Mouse (Mus musculus): ENCODE measurements at regions not wholly inside any gene's neighbourhood (a gene's known extent, or its start where the extent isn't known, plus 50 kb on each side); places are given as distances from the start of the nearest gene placed in this dataset.

GRCm38 (mm10) chr9:84296456-84296855 lies 371.5 kb downstream of the Bckdhb start:
- DNase-seq, result no peak

GRCm38 (mm10) chr9:84304398-84304797 lies 379.5 kb downstream of the Bckdhb start:
- no peak for DNase-seq

- DNase-seq, result no peak
These were observed 393.9 kb downstream of the Bckdhb start for GRCm38 (mm10) chr9:84318811-84319210.

- no peak for DNase-seq
These were observed 394.4 kb downstream of the Bckdhb start for GRCm38 (mm10) chr9:84319338-84319737.

GRCm38 (mm10) chr9:84323145-84323544 lies 398.2 kb downstream of the Bckdhb start:
- peak in 1 of 2 experiments; percentile 36 for DNase-seq

GRCm38 (mm10) chr9:84331083-84331602 lies 406.2 kb downstream of the Bckdhb start:
- DNase-seq, result no peak

- DNase-seq, result peak; percentile 77 to 86
These were observed 418.6 kb downstream of the Bckdhb start for GRCm38 (mm10) chr9:84343435-84344095.

GRCm38 (mm10) chr9:84350223-84350622 lies 425.3 kb downstream of the Bckdhb start:
- DNase-seq, result no peak

- no peak for DNase-seq
These were observed 429.5 kb downstream of the Bckdhb start for GRCm38 (mm10) chr9:84354409-84354808.

- peak in 1 of 2 experiments; percentile 14 for DNase-seq
These were observed 431.2 kb downstream of the Bckdhb start for GRCm38 (mm10) chr9:84356167-84356566.

GRCm38 (mm10) chr9:84359879-84360278 lies 434.9 kb downstream of the Bckdhb start:
- DNase-seq, result peak; percentile 15 to 36

- DNase-seq, result no peak
These were observed 435.5 kb downstream of the Bckdhb start for GRCm38 (mm10) chr9:84360484-84360883.

- peak; percentile 48 to 67 for DNase-seq
These were observed 438.5 kb downstream of the Bckdhb start for GRCm38 (mm10) chr9:84363478-84363877.

GRCm38 (mm10) chr9:84369200-84369599 lies 444.3 kb downstream of the Bckdhb start:
- no peak for DNase-seq

GRCm38 (mm10) chr9:84370260-84370659 lies 445.3 kb downstream of the Bckdhb start:
- DNase-seq, result no peak

- no peak for DNase-seq
These were observed 450.8 kb downstream of the Bckdhb start for GRCm38 (mm10) chr9:84375746-84376145.

- no peak for DNase-seq
These were observed 451.7 kb downstream of the Bckdhb start for GRCm38 (mm10) chr9:84376621-84377020.

- no peak for DNase-seq
These were observed 457.0 kb downstream of the Bckdhb start for GRCm38 (mm10) chr9:84381942-84382341.

- DNase-seq, result no peak
These were observed 464.9 kb downstream of the Bckdhb start for GRCm38 (mm10) chr9:84389831-84390230.

GRCm38 (mm10) chr9:84394536-84395314 lies 469.8 kb downstream of the Bckdhb start:
- DNase-seq, result no peak

- DNase-seq, result no peak
These were observed 474.5 kb downstream of the Bckdhb start for GRCm38 (mm10) chr9:84399481-84399880.

- peak; percentile 61 to 67 for DNase-seq
These were observed 483.6 kb downstream of the Bckdhb start for GRCm38 (mm10) chr9:84408260-84409203.

Data from cerebellum, postnatal 25 days (tissue).